In the genomic region with DNA sequence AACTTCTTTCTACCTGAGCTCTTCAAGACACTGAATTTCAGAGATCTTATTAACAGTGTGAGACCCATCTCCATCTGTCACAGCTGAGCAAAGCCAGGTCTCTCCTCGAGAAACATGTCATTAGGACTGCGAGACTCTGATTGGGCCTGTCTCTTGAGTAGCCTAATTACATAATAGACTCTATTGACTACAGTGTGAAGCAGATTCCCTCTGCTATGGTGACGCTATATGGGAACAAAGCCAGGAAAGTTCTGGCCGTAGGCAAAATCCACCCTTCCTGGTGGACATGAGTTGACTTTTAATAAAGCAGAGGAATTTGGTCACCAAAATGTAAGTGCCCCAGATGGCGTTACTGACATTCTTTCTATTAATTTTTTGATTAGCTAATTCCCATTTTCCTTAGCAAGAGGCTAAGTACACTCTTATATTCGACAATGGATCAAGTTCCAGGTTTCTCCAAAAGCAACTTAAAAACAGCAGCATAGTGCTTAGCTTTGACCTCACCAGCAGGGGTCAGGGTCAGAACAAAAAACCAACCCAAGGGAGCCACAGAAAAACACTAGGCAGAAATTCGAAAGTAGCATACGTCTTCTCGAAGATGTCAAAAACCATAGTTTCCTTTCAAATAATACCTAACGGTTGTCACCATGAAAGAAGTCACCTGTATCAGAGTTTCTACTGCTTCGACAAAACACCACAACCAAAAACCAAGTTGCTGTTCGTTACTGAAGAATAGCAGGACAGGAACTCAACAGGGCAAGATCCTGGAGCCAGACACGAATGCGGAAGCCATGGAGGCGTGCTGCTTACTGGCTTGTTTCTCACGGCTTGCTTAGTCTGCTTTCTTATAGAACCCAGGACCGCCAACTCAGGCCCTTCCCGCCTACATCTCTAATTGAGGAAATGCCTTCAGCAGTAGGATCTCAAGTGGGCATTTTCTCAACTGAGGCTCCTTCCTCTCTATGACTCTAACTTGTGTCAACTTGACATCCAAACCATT, we compare ENCODE assay signal across 9 mouse cellular contexts.
DNase-seq lines count a peak whose midpoint lies in the region; ATAC-seq and TF ChIP-seq lines count a peak whose summit lies in the region.
"Had no signal": no experiment of that assay in that cellular context is flagged by ENCODE, and none has a peak within 500 bp of the region (broad histone marks: within the 10 kb centered on the region; RNA-seq: fewer than 3 reads in every experiment).

No protein-coding gene starts in this region.

- no peak overlapping the region for H3K9ac ChIP-seq in heart, embryonic 11.5 days (ENCODE audit: low read depth, low read length)
- no peak overlapping the region for H3K9ac ChIP-seq in forebrain, postnatal 0 days

- TF ChIP-seq CTCF in Patski (IDR thresholded peaks at IDR 0.05): peak; percentile 48
- TF ChIP-seq CTCF in forebrain, postnatal 0 days (IDR thresholded peaks at IDR 0.05; ENCODE audit: low read depth): peak; percentile 19

- CTCF ChIA-PET in Patski (lab: Charles Lee): interaction anchor here (1.0 to 3.5 kb wide), 3 partner anchors 15 to 143 kb away, joined by 3 to 9 read pairs (median 3); no protein-coding TSS in a partner anchor

- no peaks in the 10 kb centered on the region for H3K27me3 ChIP-seq in heart, embryonic 11.5 days (ENCODE audit: control insufficient read depth, insufficient read depth, low read length)
- no peaks in the 10 kb centered on the region for H3K27me3 ChIP-seq in Patski
- H3K27me3 ChIP-seq in forebrain, postnatal 0 days (ENCODE audit: insufficient read depth, low read length): no peaks in the 10 kb centered on the region

- POLR2A ChIA-PET in Patski (lab: Charles Lee): no interaction called here

- no peak overlapping the region for H3K4me2 ChIP-seq in heart, embryonic 11.5 days
- no peak overlapping the region for H3K4me2 ChIP-seq in forebrain, postnatal 0 days (ENCODE audit: low read depth)

- H3K27ac ChIP-seq in heart, embryonic 11.5 days (ENCODE audit: low read depth, low read length): no peak overlapping the region
- H3K27ac ChIP-seq in forebrain, postnatal 0 days (ENCODE audit: low read depth, low read length): no peak overlapping the region

- no peak overlapping the region for H3K4me3 ChIP-seq in heart, embryonic 11.5 days (ENCODE audit: low read depth, low read length)
- H3K4me3 ChIP-seq in forebrain, postnatal 0 days (ENCODE audit: low read depth, low read length): no peak overlapping the region

- H3K4me1 ChIP-seq in heart, embryonic 11.5 days (ENCODE audit: control insufficient read depth, insufficient read depth, low read length): no peaks in the 10 kb centered on the region; the same call in 1 of the 2 replicates
- no peaks in the 10 kb centered on the region for H3K4me1 ChIP-seq in forebrain, postnatal 0 days (ENCODE audit: insufficient read depth)

- 65% methylated on average over 18 of the region's 18 CpGs for WGBS in heart, embryonic 11.5 days (ENCODE audit: insufficient replicate concordance)
- WGBS in forebrain, postnatal 0 days: 66% methylated on average over 18 of the region's 18 CpGs

- in situ Hi-C loops in Patski (cut with MboI; ENCODE audit: low pct_unique_long_range_greater_than_20kb): loop anchor here (25.0 kb wide), 2 partner anchors 920 to 1330 kb away; a partner anchor contains a TSS

- ATAC-seq in heart, embryonic 11.5 days (replicated peaks; ENCODE audit: insufficient number of reproducible peaks, low FRiP score, low TSS enrichment): no peak
- no peak for ATAC-seq in Patski
- ATAC-seq in forebrain, postnatal 0 days: 0 out of 2 replicates have a peak, but pooled peaks have one; percentile 27

- DNase-seq in heart, adult 18-20 months: peak; percentile 25 to 31
- peak; percentile 28 for DNase-seq in 3T3-L1 (ENCODE audit: low read depth, low spot score)
- DNase-seq in Patski (ENCODE audit: low read depth, low spot score): no peak
- no peak for DNase-seq in forebrain, postnatal 0 days
- DNase-seq in urinary bladder, adult 18-20 months (ENCODE audit: low spot score in 2 of 2): no peak
- DNase-seq in spleen, postnatal 4 days (ENCODE audit: low spot score in 2 of 2): no peak
- DNase-seq in kidney, adult 8-10 months: no peak
- DNase-seq: lung, adult 2 months had no signal

- no peaks in the 10 kb centered on the region for H3K36me3 ChIP-seq in heart, embryonic 11.5 days (ENCODE audit: control insufficient read depth, insufficient read depth, low read length)
- no peaks in the 10 kb centered on the region for H3K36me3 ChIP-seq in forebrain, postnatal 0 days (ENCODE audit: insufficient read depth)

- H3K9me3 ChIP-seq in heart, embryonic 11.5 days (replicated peaks; ENCODE audit: control insufficient read depth, low read length): no peaks in the 10 kb centered on the region
- H3K9me3 ChIP-seq in forebrain, postnatal 0 days (ENCODE audit: low read length): no peaks in the 10 kb centered on the region

Comparison
In these comparisons a context has a peak if more than half of its experiments do, and no peak if none do; other contexts are left out.
1. DNase-seq: peak in heart, adult 18-20 months (2 of 2) and 3T3-L1 (single experiment); none in Patski (single experiment), forebrain, postnatal 0 days (single experiment), urinary bladder, adult 18-20 months (0 of 2), spleen, postnatal 4 days (0 of 2) and kidney, adult 8-10 months (0 of 2).